Mouse (Mus musculus) skeletal muscle tissue, adult 2 months (tissue): ENCODE results near the gene Mis12.

Experiments
- DNase-seq: peaks from one replicate; pipeline ENCODE4 v3.0.0-alpha.2; 2012; ENCODE audit warnings: low read depth, low spot score

Mis12 gene

GRCm38 (mm10) chr11:71017051-71017450 is 2.4 kb upstream of the Mis12 start:
- DNase-seq, result no peak

- no peak for DNase-seq
Observed at GRCm38 (mm10) chr11:71018416-71019200, 803 bp upstream of the Mis12 start.

- DNase-seq, result no peak
Observed at GRCm38 (mm10) chr11:71028280-71028679, 8.9 kb downstream of the Mis12 start.

- DNase-seq, result no peak
Observed at GRCm38 (mm10) chr11:71029403-71030118, 10.2 kb downstream of the Mis12 start.

GRCm38 (mm10) chr11:71032070-71032469 is 12.7 kb downstream of the Mis12 start:
- DNase-seq, result no peak

- DNase-seq, result no peak
Observed at GRCm38 (mm10) chr11:71032491-71033162, 13.2 kb downstream of the Mis12 start.

GRCm38 (mm10) chr11:71033163-71033761 is 13.9 kb downstream of the Mis12 start, which contains the start of gene 6330403K07Rik:
Gene 6330403K07Rik (minus strand): TSS chr11:71033513.
- no peak for DNase-seq

- no peak for DNase-seq
Observed at GRCm38 (mm10) chr11:71039526-71040298, 20.3 kb downstream of the Mis12 start.

- no peak for DNase-seq
Observed at GRCm38 (mm10) chr11:71052554-71052953, 33.1 kb downstream of the Mis12 start.

GRCm38 (mm10) chr11:71076342-71076741 is 56.9 kb downstream of the Mis12 start:
- no peak for DNase-seq
